Mouse (Mus musculus) G1E (cell line): ENCODE data around the gene Sphk1.

Source experiments
- CTCF ChIP-seq: IDR thresholded peaks from 2 replicates; pipeline ENCODE4 v1.5.1; 2012; ENCODE audit warnings: low read depth, low read length, inconsistent platforms, mixed read lengths
- GATA1 ChIP-seq: IDR thresholded peaks from 2 replicates; pipeline ENCODE4 v1.6.1; 2012; ENCODE audit warnings: borderline replicate concordance, low read length, inconsistent platforms, mixed read lengths

DNA sequence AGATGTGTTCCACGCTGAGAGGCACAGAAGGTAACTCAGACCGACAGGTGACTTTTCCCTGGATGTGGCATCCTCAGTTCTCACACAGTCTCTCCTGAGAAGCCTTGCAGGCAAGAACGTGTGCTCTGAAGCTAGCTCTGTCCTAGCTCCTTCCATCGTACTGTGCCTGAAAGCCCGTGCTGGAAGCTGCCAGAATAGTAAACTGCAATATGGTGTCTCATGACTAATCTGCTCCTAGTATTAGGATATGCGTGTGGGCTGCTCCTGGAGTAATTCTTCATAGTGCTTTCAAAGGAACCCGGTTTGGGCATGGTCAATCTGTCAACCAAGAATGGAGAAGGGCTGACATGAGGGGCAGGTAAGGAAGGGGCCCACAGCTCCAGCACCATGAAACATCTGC is 40.1 kb downstream of the Sphk1 start:
- TF ChIP-seq CTCF (no peak), GATA1 (no peak)
